Mouse (Mus musculus) A20 (cell line): ENCODE measurements at regions not wholly inside any gene's neighbourhood (a gene's known extent, or its start where the extent isn't known, plus 50 kb on each side); places are given as distances from the start of the nearest gene placed in this dataset.

ENCODE experiments used
- DNase-seq: peaks from one replicate; pipeline ENCODE4 v3.0.0-alpha.2; 2011; ENCODE audit warnings: low read depth, low spot score

DNA sequence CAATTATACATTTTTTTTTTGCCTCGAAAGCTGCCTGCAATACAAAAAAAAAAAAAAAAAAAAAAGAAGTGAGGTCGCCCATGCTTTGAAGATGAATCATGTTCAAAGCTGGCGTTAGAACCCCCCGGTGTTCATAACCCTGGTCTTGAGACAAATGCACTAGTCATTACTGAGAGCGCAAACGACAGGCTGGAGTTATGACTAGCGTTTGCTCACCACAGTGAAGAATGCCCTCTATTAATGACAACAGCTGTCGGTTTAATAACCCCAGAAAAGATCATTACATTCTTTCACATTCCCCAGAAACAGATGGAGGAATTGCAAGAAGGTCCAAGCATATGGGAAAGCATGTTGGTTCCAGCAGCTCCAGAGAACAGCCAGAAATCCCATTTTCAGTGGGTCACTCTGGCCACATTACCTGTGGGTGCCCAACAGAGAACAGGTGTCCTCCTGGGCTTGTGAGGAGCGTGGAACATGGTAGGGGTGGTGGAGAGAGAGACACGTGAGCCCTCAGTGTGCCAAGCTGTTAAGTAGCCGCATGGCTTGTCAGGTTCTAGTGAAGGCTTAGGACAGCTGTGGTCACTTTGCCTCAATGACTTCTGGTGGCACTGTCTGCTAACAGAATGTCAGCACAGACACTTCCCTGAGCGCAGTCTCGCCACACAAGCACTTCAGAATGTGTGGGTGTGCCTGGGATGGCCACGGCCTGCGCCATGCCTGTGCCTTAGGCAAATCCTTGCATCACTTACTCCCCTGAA, 60.4 kb downstream of the Aipl1 start:
- DNase-seq, result no peak

DNA sequence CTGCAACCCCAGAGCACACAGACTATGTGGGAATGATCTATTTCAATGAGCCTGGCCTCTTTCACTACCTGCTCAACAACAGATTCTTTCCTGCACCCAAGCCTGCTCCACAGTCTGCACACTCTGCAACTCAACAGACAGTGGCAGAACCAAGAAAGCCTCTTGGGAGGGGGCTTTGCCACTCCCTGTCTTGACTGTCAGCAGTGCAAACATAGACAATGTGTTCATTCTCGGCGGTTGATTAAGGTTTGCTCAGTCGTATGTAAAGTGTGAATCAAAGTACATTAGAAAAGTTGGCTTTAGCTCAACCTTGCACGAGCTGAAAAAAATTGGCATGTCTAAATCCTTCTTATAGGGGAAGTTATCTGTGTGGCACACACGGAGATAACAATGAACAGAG, 66.0 kb downstream of the Aipl1 start:
- no peak for DNase-seq

DNA sequence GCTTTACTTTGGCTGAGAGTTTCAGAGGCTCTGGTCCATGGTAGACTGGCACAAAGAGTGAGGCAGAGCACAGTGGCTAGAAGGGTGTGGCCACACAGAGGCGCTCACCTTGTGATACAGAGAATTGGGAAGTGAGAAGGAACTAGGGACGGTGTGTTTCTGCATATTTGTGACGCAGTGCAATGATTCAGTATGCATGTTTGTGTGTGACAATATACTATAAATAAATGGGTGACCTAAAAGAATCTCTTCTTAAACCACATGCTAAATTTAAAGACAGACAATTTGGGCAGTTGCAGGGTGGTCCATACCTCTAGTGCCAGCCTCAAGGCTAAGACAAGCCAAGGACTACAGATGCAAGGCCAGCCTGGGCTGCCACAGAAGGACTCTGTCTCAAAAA, 75.0 kb downstream of the Aipl1 start:
- DNase-seq, result peak; percentile 34

DNA sequence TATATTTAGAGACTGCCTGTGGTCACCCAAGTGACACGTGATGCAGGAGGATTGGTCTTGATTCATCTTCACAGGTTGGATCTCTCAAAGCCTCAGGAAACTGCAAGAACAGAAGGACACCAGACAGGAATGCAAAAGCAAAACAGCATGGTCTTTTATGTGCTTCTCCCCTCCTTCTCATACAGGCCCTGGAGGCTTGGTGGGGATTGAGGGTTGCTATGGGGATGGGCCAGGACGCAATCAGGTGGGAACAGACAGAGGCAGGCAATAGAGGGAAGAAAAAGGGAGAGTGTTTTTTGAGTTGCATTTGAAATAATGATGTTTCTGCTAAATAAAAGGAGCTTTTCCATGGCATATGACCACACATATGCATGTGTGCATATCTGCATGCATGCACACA, 84.8 kb downstream of the Aipl1 start:
- DNase-seq, result no peak

DNA sequence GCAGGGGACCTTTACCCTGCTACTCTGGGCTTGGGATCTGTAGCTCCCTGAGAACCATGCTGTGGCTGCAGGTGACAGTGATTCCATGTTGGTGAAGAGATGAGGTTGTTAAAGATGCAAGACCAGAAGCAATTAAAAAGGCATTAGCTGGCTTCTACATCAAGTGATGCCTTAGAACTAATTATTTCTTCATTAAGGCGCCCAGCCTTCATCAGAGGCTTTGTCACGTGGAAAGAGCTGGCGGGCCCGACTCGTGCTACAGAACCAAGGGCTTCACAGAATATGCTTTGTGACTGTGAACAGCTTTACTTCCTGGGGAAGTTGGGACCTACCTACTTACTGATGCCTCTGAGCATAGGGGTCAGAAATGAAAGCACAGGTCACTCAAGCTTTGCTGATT, 90.1 kb downstream of the Aipl1 start:
- DNase-seq, result no peak

DNA sequence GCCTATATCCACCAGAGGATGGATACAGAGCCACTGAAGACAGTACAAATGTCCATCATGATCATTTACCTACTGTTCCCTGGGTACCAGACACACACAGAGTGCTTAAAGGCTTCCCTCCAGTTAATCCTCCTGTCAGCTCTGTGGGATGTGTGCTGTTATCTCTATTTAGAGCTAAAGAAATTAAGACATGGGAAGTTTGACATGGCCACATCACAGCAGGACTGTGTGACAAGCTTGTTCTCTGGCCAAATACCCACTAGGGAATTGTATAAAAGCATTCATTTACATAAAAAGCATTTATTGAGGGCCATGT, 92.3 kb downstream of the Aipl1 start:
- DNase-seq, result no peak

DNA sequence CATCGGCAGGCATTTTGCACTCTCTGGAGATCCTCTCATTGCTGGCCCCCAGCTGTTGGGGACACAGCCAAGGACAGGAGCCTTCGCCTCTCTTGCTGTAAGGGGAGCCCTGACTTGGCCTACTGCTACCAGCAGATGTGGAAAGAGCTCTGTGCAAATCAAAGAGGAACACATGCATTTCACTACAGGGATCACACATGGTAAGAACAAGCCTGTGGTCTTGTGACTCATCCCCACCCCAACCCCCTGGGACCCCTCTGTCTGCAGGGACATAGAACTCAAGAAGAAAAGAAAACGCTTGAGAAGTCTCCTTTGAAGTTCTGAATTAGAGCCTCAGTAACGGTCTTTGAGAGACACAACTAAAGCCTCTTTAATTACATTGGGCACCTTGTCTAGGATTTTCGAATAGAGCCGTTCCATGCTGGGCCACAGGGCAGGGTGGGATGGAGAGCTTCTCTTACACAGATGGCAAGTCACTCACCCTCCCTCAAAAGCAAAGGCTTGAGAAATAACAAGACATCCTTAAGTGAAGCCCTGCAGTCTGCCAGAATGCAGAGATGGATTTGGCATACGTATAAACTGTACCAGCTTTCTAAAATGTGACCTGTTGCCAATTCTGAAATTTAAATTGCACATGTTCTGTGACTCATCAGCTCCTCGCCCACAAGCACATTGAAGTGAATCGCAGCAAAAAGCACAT, 92.8 kb downstream of the Aipl1 start:
- DNase-seq, result no peak

DNA sequence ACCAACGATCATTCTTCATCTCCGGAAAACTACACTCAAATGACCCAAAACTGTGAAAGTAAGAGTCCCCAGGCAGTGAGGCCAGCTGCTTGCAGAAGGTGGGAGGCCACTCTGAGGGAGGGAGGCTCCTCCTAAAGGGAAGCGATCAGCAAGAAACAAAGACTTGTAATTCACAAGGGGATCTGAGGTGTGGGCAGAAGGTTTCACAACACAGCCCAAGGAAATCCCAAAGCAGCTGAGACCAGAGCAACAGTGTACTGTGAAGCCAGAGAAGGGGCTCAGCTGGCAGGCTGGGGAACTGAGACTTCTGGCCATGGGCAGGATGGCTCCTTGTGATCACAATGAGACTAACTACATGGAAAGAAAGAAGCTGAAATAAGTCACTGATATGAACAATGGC, 93.8 kb downstream of the Aipl1 start:
- no peak for DNase-seq

DNA sequence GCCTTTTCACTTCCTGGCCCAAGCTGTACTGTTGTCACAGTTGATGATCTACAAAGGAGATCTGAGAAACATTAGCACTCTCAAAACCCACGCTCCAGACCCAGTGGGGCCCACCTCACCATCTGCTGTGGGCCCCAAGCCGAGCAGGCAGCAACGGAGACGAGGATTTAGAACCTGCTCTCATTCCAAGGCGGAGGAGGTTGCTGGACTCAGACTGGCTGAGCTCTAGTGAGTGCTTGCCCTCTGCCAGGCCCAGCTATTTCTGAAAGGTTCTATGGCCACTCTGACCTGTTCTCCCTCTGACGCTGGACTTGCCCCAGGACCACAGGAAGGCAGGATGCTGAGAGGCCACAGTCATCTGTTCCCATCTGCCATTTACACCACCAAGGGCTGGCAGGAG, 98.2 kb downstream of the Aipl1 start:
- DNase-seq, result no peak

DNA sequence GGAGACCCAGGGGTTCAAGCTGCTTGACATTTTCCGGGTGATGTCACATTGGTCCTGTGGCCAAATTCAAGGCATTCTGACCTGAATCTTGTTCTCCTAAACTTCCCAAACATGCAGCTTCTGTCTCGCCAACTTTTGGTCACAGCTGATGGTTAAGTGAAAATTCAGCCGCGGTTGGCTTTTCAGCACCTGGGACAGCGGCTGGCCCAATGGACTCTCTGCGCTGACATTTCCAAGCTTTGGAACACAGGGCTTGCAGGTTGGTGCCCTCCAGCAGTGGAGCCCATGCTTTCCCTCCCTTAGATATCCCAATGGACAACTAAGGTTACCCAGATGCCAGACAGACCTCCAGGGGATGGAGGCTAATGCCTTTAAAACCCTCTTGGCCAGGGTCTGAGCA, 100.2 kb downstream of the Aipl1 start:
- DNase-seq, result no peak

DNA sequence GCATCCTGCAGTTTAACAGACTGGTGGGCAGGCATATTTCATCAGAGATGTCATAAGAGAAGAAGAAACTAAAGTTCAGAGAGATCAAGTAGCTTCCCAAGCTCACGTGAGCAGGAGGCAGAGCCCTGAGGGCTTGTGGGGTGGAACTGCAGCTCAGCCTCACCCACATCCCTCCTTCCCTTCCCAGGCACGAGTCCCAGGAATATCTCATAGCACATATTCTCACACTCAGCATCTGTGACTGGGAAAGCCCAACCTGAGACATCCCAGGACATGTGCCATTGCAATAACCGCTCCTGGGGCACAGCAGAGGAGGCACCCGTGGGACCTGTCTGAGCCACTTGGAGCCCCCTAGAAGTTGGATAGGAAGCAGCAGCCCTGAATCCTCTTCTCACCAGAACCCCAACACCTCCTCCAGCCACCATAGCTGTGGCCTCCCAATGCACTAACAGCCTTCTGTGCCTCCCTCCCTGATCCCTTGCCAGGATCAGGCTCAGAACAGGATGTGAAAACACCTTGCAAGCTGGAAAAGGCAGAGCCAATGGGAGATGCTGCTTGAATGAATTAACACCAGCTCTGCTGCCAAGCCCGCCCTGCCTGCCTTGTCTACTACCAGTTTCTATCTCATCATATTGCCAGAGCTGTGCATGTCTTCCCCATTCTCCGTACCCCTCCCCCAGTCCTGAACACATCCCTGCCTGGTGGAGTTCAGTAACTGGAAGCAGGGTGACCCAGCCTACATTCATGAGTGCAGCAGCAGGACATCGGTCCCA, 107.4 kb downstream of the Aipl1 start:
- no peak for DNase-seq

DNA sequence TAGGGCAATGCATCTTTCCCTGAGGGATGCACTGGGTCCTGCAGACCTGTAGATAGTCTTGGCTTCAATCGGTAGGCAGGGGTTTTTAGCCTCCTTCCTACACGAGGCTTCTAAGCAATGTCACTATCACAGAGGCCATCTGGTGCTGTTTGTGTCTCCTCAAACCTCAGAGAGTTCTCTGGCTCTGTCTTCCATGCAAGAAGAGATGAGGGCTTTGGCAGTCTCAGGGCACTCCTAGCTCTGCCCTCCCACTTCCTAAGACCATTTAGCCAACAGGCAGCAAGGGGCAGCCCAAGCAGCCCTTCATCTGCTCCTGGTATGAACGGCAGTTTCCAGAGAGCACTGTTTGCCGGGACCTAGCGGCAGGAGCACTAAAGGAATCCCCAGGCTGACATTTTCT, 122.6 kb downstream of the Aipl1 start:
- DNase-seq, result no peak

DNA sequence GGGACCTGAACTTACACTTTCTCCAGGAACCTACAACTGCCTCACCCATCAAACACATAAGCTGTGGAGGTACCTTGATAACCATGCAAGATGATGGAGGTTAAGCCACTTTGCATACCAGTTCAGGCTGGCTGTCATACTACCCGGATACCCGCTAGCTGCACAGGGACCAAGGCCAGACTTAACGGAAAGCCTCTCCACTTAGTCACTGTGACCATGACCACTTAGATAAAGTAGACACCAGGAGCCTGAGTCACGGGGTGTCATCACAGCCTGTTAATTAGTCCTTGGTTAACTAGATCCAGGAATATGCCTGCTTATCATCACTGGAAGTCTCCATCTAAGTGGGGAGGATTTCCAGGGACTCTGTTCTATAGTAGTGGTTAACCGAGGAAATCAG, 124.7 kb downstream of the Aipl1 start:
- no peak for DNase-seq

DNA sequence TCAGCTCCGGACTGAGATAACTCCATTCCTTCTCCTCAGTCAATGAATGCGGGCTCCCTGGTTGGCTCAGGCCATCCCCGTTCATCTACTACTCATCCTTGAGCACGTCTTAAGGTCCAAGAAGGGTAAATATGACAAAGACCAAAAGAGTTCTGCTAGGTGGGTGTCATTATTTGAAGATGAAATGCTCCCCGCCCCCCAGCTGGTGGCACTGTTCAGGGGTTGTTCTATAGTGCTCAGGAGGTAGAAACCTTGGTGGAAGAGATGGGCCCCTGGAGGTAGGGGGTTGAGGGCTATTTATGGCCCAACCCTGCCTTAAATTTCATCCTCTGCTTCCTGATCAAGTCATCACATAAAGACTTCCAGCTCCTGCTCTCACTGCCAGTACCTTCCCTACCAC, 126.0 kb downstream of the Aipl1 start:
- no peak for DNase-seq

DNA sequence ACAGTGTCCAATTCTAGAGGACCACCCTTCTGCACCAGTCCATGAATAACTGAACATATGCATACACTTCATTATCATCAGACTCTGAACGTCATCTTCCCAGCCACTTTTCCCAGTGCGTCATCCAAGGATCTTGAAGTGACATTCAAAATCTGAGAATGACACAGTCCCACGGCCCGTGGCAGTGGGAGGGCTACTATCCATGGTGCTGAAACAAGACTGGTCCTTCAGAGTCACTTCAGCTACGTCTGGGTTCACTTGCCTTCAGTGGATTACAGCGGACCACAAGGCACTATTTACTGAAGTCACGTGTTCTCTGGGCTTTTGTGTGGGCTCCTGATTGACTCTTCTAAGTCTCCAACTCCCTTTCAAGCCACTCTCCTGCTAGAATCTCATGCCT, 128.7 kb downstream of the Aipl1 start:
- DNase-seq, result no peak

DNA sequence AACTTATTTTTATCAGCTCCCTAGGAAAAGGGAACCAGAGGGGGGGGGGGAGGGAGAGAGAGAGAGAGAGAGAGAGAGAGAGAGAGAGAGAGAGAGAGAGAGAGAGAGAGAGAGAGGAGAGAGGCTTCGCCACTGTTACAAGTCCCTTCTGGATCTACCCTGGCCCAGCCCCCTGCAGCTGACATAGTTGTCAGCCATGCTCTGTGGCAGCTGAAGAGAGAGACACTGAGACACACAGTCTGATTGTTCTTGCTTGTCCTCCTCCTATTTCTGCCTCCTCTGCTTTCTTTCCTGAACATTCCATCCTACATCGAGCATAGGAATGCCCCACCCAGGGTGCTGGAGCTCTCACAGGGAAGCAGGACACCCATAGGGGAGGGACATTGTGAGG, 134.3 kb downstream of the Aipl1 start:
- DNase-seq, result no peak

DNA sequence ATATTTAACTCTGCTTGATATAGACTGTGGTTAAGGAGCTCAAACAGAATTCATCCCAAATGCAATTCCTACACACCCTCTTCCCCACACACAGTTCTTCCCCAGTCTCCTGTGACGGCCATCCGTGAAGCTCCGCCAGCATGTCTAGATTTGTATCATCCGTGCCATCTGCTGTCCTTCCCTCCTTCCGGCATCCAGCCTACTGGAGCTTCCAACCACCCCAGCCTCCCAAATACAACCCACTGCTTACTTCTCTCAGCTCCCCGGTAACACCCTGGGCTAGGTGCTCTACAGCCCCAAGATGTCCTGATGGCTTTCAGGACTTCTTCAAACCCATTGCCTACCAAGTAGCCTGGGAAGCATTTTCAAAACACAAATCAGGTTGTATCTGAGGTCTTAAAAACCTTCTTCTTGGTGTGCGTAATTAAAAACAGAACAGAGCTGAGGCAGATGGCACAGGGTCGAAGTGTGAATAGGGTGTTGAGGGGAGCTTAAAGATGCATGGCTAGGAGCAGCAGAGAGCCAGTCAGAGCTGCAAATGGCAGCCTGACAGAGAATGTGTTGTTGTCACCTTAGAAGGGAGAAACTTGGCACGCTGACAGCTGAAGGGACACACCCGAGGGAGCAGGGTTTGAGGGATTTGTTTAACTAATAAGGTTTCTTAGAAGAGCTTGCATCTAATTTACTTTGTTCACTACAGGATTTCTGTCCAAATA, 134.8 kb downstream of the Aipl1 start:
- no peak for DNase-seq

DNA sequence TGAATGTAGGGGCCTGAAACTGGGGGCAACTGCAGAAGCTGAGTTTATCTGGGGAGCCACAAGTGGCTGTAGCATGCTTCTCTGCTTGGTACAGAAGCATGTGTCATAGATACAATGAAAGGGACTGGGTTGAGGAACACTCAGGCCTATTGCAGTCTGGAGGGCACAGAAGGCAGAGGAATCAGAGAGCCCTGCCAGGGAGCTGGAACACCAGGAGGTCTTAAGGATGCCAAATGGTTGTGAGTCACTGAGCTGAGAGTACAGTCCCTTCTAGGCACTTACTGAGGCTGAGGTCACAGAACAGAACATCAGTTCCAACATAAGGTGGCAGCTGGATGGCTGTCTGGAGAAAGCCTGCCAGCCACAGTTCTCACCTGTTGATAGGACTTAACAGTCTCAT, 136.5 kb downstream of the Aipl1 start:
- DNase-seq, result no peak

DNA sequence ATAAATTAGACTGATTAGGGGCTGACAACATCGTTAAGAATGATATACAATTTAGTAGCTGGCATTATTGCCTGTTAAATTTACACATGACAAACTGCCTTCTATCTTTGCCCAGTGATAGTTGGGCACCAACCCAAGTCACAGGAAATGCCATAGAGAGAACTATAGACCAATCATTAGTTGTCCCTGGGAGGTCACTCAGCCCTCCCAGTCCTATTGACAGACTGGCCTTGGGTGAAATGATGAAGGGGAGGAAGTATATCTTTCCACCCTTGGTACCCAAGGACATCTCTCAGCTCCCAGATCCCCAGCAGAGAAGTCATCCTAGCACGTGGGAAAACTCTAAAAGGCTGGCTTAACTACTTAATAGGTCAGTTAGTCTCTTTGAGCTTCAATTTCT, 139.8 kb downstream of the Aipl1 start:
- DNase-seq, result no peak

DNA sequence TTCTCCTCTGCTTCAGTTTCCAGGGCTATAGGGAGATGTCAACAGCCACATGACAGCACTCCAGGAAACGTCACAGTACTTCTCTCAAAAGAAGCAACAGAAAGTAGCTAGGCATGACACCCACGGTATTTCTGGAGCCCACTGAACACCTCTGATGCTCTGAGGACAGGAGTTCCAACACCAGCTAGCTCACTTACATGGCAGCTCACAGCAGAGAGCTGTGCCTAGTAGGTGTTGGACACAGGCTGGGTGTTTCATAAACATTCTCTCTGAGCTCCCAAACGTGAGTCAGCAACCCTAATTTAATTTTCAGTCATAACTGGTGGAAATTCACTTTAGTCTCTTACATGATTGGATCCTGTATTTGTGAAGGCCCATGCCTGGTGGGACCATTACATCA, 140.2 kb downstream of the Aipl1 start:
- no peak for DNase-seq

DNA sequence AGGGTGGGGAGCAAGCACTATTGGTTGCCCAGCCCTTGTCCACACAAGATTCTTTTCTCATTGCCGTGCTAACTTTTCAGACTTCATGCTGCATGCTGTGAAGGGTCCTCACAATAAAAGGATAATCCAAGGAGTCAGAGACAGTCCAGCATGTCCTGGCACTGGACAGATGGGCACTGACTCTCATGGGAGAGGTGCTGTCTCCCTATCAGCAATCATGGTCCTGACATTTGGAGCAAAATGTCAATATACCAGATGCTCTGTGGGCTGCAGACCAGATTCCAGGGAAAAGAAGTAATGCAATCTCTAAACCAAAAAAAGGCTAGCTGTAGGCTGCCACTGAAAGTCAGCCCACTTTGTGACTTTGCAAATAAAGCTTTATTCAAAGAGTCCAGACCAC, 141.5 kb downstream of the Wscd1 start:
- DNase-seq, result no peak

DNA sequence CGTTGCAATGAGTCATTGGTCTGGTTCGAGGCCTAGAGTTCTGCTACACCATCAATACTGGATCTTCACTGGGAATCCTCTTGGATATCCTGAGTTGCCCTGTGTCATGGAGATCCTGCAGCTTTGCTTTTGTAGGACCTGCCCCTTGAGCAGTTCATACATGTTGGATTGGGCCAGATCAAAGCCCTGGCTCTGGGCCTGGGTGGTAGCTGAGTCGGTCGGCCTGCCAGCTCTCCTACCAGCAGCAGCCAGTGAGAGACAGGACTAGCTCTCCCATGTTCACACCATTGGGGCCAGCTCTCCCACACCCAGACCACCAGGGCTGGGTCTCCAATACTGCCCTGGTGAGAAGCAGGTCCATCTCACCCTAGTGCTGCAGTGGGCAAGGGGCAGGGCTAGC, 139.4 kb downstream of the Wscd1 start:
- DNase-seq, result no peak
